Mouse (Mus musculus): ENCODE data around the gene Nr2f2. TPM values are rescaled to one million over a fixed set of nuclear protein-coding genes. Genes with fewer than 3 reads are reported as not detected.

Nr2f2 gene
- not detected in 2 replicates for total RNA-seq (2014; fragmentation: Nextera tagmentation)
- not detected in 2 replicates for total RNA-seq (2017)

GRCm38 (mm10) chr7:70365941-70366807, at the start of gene Nr2f2:
Gene Nr2f2 (minus strand): TSS chr7:70366735.
- no peak for ATAC-seq (replicated peaks; ENCODE audit: poor library complexity, severe bottlenecking)

- no peak for ATAC-seq (replicated peaks; ENCODE audit: poor library complexity, severe bottlenecking)
Observed at GRCm38 (mm10) chr7:70414461-70414860, 47.9 kb upstream of the Nr2f2 start.

- ATAC-seq (replicated peaks; ENCODE audit: poor library complexity, severe bottlenecking) = no peak
Observed at GRCm38 (mm10) chr7:70413646-70414045, 47.1 kb upstream of the Nr2f2 start.

- no peak for ATAC-seq (replicated peaks; ENCODE audit: poor library complexity, severe bottlenecking)
Observed at GRCm38 (mm10) chr7:70412900-70413299, 46.4 kb upstream of the Nr2f2 start.

GRCm38 (mm10) chr7:70410350-70410749, 43.8 kb upstream of the Nr2f2 start:
- no peak for ATAC-seq (replicated peaks; ENCODE audit: poor library complexity, severe bottlenecking)

GRCm38 (mm10) chr7:70409890-70410289, 43.4 kb upstream of the Nr2f2 start:
- no peak for ATAC-seq (replicated peaks; ENCODE audit: poor library complexity, severe bottlenecking)

GRCm38 (mm10) chr7:70408814-70409213, 42.3 kb upstream of the Nr2f2 start:
- ATAC-seq (replicated peaks; ENCODE audit: poor library complexity, severe bottlenecking) = no peak

GRCm38 (mm10) chr7:70407123-70407522, 40.6 kb upstream of the Nr2f2 start:
- ATAC-seq (replicated peaks; ENCODE audit: poor library complexity, severe bottlenecking) = no peak

- ATAC-seq (replicated peaks; ENCODE audit: poor library complexity, severe bottlenecking) = no peak
Observed at GRCm38 (mm10) chr7:70406527-70406926, 40.0 kb upstream of the Nr2f2 start.

GRCm38 (mm10) chr7:70405466-70405865, 38.9 kb upstream of the Nr2f2 start:
- ATAC-seq (replicated peaks; ENCODE audit: poor library complexity, severe bottlenecking) = no peak

GRCm38 (mm10) chr7:70382828-70383227, 16.3 kb upstream of the Nr2f2 start:
- ATAC-seq (replicated peaks; ENCODE audit: poor library complexity, severe bottlenecking) = no peak

GRCm38 (mm10) chr7:70381409-70382244, 15.1 kb upstream of the Nr2f2 start:
- no peak for ATAC-seq (replicated peaks; ENCODE audit: poor library complexity, severe bottlenecking)

GRCm38 (mm10) chr7:70380943-70381342, 14.4 kb upstream of the Nr2f2 start:
- ATAC-seq (replicated peaks; ENCODE audit: poor library complexity, severe bottlenecking) = no peak

- ATAC-seq (replicated peaks; ENCODE audit: poor library complexity, severe bottlenecking) = no peak
Observed at GRCm38 (mm10) chr7:70380246-70380645, 13.7 kb upstream of the Nr2f2 start.

- ATAC-seq (replicated peaks; ENCODE audit: poor library complexity, severe bottlenecking) = no peak
Observed at GRCm38 (mm10) chr7:70370552-70371262, 4.2 kb upstream of the Nr2f2 start.

GRCm38 (mm10) chr7:70369731-70370551, 3.4 kb upstream of the Nr2f2 start:
- no peak for ATAC-seq (replicated peaks; ENCODE audit: poor library complexity, severe bottlenecking)

GRCm38 (mm10) chr7:70369061-70369730, 2.7 kb upstream of the Nr2f2 start:
- ATAC-seq (replicated peaks; ENCODE audit: poor library complexity, severe bottlenecking) = no peak

- no peak for ATAC-seq (replicated peaks; ENCODE audit: poor library complexity, severe bottlenecking)
Observed at GRCm38 (mm10) chr7:70368751-70369060, 2.2 kb upstream of the Nr2f2 start.

- no peak for ATAC-seq (replicated peaks; ENCODE audit: poor library complexity, severe bottlenecking)
Observed at GRCm38 (mm10) chr7:70368268-70368655, 1.7 kb upstream of the Nr2f2 start.

Data from granulocyte monocyte progenitor cell, adult 5-6 weeks (primary cell).